Mouse (Mus musculus): Measurements from ENCODE around the gene Mbnl2. TPM values are rescaled to one million over a fixed set of nuclear protein-coding genes. Genes with fewer than 3 reads are reported as not detected.
"Not testable (repeated sequence)": the region's sequence is repeated elsewhere in the genome, so short reads cannot be mapped to it uniquely, and the experiment has no call there.

Mbnl2 gene
- polyA plus RNA-seq, 1 experiment from 2014 or later, result 25.4 TPM

- no peaks in the 10 kb centered on the region for H3K9me3 ChIP-seq (ENCODE audit: control insufficient read depth, low read length)
- H3K27me3 ChIP-seq (replicated peaks; ENCODE audit: control insufficient read depth, insufficient read depth, low read length), result no peaks in the 10 kb centered on the region
- WGBS, result 65% methylated on average over 10 of the region's 10 CpGs
- peaks cover 12% of the 10 kb centered on the region for H3K4me1 ChIP-seq (ENCODE audit: control insufficient read depth, insufficient read depth, low read depth, low read length)
- H3K4me3 ChIP-seq (ENCODE audit: low read length), result no peak overlapping the region
- H3K9ac ChIP-seq (ENCODE audit: low read depth, low read length), result no peak overlapping the region
- no peaks in the 10 kb centered on the region for H3K36me3 ChIP-seq (ENCODE audit: control insufficient read depth, insufficient read depth, low read length)
- no peak overlapping the region for H3K4me2 ChIP-seq (ENCODE audit: low read length)
- peak; percentile 43; the same call in 1 of the 2 replicates for ATAC-seq
- H3K27ac ChIP-seq (ENCODE audit: low read depth, low read length), result peak overlapping the region; percentile 60; the same call in 1 of the 2 replicates
Observed at GRCm38 (mm10) chr14:120355742-120356440, 80.4 kb downstream of the Mbnl2 start.

- no peaks in the 10 kb centered on the region for H3K27me3 ChIP-seq (replicated peaks; ENCODE audit: control insufficient read depth, insufficient read depth, low read length)
- ATAC-seq, result no peak
- no peaks in the 10 kb centered on the region for H3K36me3 ChIP-seq (ENCODE audit: control insufficient read depth, insufficient read depth, low read length)
- peaks cover 12% of the 10 kb centered on the region for H3K4me1 ChIP-seq (ENCODE audit: control insufficient read depth, insufficient read depth, low read depth, low read length)
- no peak overlapping the region for H3K27ac ChIP-seq (ENCODE audit: low read depth, low read length)
- no peak overlapping the region for H3K9ac ChIP-seq (ENCODE audit: low read depth, low read length)
- no peaks in the 10 kb centered on the region for H3K9me3 ChIP-seq (ENCODE audit: control insufficient read depth, low read length)
- WGBS, result 98% methylated on average over 18 of the region's 19 CpGs
- no peak overlapping the region for H3K4me3 ChIP-seq (ENCODE audit: low read length)
- no peak overlapping the region for H3K4me2 ChIP-seq (ENCODE audit: low read length)
Observed at GRCm38 (mm10) chr14:120357321-120358070, 82.0 kb downstream of the Mbnl2 start.

- H3K36me3 ChIP-seq (ENCODE audit: control insufficient read depth, insufficient read depth, low read length); H3K27me3 ChIP-seq (replicated peaks; ENCODE audit: control insufficient read depth, insufficient read depth, low read length); H3K9ac ChIP-seq (ENCODE audit: low read depth, low read length); H3K4me2 ChIP-seq (ENCODE audit: low read length); H3K4me3 ChIP-seq (ENCODE audit: low read length); ATAC-seq; H3K27ac ChIP-seq (ENCODE audit: low read depth, low read length); H3K9me3 ChIP-seq (ENCODE audit: control insufficient read depth, low read length): not testable (repeated sequence)
- peaks cover 12% of the 10 kb centered on the region for H3K4me1 ChIP-seq (ENCODE audit: control insufficient read depth, insufficient read depth, low read depth, low read length)
- 97% methylated on average over 8 of the region's 8 CpGs for WGBS
Observed at GRCm38 (mm10) chr14:120359608-120360007, 84.1 kb downstream of the Mbnl2 start.

- WGBS, result 75% methylated on average over 6 of the region's 6 CpGs
- ATAC-seq, result no peak
- Histone ChIP-seq H3K4me2 (ENCODE audit: low read length) (no peak overlapping the region), H3K4me1 (ENCODE audit: control insufficient read depth, insufficient read depth, low read depth, low read length) (0 out of 2 replicates have a peak, but pooled peaks cover under 1% of the 10 kb centered on the region), H3K36me3 (ENCODE audit: control insufficient read depth, insufficient read depth, low read length) (no peaks in the 10 kb centered on the region), H3K4me3 (ENCODE audit: low read length) (no peak overlapping the region), H3K27me3 (replicated peaks; ENCODE audit: control insufficient read depth, insufficient read depth, low read length) (no peaks in the 10 kb centered on the region), H3K9me3 (ENCODE audit: control insufficient read depth, low read length) (no peaks in the 10 kb centered on the region), H3K27ac (ENCODE audit: low read depth, low read length) (no peak overlapping the region), H3K9ac (ENCODE audit: low read depth, low read length) (no peak overlapping the region)
Observed at GRCm38 (mm10) chr14:120361121-120361520, 85.7 kb downstream of the Mbnl2 start.

- no peaks in the 10 kb centered on the region for H3K36me3 ChIP-seq (ENCODE audit: control insufficient read depth, insufficient read depth, low read length)
- no peaks in the 10 kb centered on the region for H3K4me1 ChIP-seq (ENCODE audit: control insufficient read depth, insufficient read depth, low read depth, low read length)
- 0 out of 2 replicates have a peak, but pooled peaks have one; percentile 40 for ATAC-seq
- no peaks in the 10 kb centered on the region for H3K9me3 ChIP-seq (ENCODE audit: control insufficient read depth, low read length)
- WGBS, result 52% methylated on average over 8 of the region's 8 CpGs
- H3K4me3 ChIP-seq (ENCODE audit: low read length), result no peak overlapping the region
- no peak overlapping the region for H3K27ac ChIP-seq (ENCODE audit: low read depth, low read length)
- H3K4me2 ChIP-seq (ENCODE audit: low read length), result no peak overlapping the region
- H3K27me3 ChIP-seq (replicated peaks; ENCODE audit: control insufficient read depth, insufficient read depth, low read length), result no peaks in the 10 kb centered on the region
- no peak overlapping the region for H3K9ac ChIP-seq (ENCODE audit: low read depth, low read length)
Observed at GRCm38 (mm10) chr14:120362409-120362992, 87.0 kb downstream of the Mbnl2 start.

GRCm38 (mm10) chr14:120363090-120363818 is 87.8 kb downstream of the Mbnl2 start:
- WGBS, result 67% methylated on average over 8 of the region's 8 CpGs
- no peak overlapping the region for H3K4me3 ChIP-seq (ENCODE audit: low read length)

GRCm38 (mm10) chr14:120365088-120365487 is 89.6 kb downstream of the Mbnl2 start:
- Histone ChIP-seq H3K4me3 (ENCODE audit: low read length) (no peak overlapping the region), H3K4me1 (ENCODE audit: control insufficient read depth, insufficient read depth, low read depth, low read length) (no peaks in the 10 kb centered on the region), H3K36me3 (ENCODE audit: control insufficient read depth, insufficient read depth, low read length) (no peaks in the 10 kb centered on the region), H3K4me2 (ENCODE audit: low read length) (no peak overlapping the region), H3K27me3 (replicated peaks; ENCODE audit: control insufficient read depth, insufficient read depth, low read length) (no peaks in the 10 kb centered on the region), H3K9ac (ENCODE audit: low read depth, low read length) (no peak overlapping the region), H3K27ac (ENCODE audit: low read depth, low read length) (no peak overlapping the region), H3K9me3 (ENCODE audit: control insufficient read depth, low read length) (no peaks in the 10 kb centered on the region)
- 93% methylated on average over 4 of the region's 4 CpGs for WGBS
- no peak for ATAC-seq

More at GRCm38 (mm10) chr14:120363090-120363818, 87.8 kb downstream of the Mbnl2 start:
- Histone ChIP-seq H3K4me1 (ENCODE audit: control insufficient read depth, insufficient read depth, low read depth, low read length) (no peaks in the 10 kb centered on the region), H3K27me3 (replicated peaks; ENCODE audit: control insufficient read depth, insufficient read depth, low read length) (no peaks in the 10 kb centered on the region), H3K36me3 (ENCODE audit: control insufficient read depth, insufficient read depth, low read length) (no peaks in the 10 kb centered on the region), H3K9ac (ENCODE audit: low read depth, low read length) (no peak overlapping the region), H3K4me2 (ENCODE audit: low read length) (no peak overlapping the region), H3K27ac (ENCODE audit: low read depth, low read length) (no peak overlapping the region), H3K9me3 (ENCODE audit: control insufficient read depth, low read length) (no peaks in the 10 kb centered on the region)
- ATAC-seq, result no peak

- ATAC-seq, result no peak
- Histone ChIP-seq H3K4me2 (ENCODE audit: low read length) (no peak overlapping the region), H3K27me3 (replicated peaks; ENCODE audit: control insufficient read depth, insufficient read depth, low read length) (no peaks in the 10 kb centered on the region), H3K27ac (ENCODE audit: low read depth, low read length) (no peak overlapping the region), H3K9me3 (ENCODE audit: control insufficient read depth, low read length) (no peaks in the 10 kb centered on the region), H3K9ac (ENCODE audit: low read depth, low read length) (no peak overlapping the region), H3K4me3 (ENCODE audit: low read length) (no peak overlapping the region), H3K36me3 (ENCODE audit: control insufficient read depth, insufficient read depth, low read length) (no peaks in the 10 kb centered on the region), H3K4me1 (ENCODE audit: control insufficient read depth, insufficient read depth, low read depth, low read length) (no peaks in the 10 kb centered on the region)
- 94% methylated on average over 8 of the region's 8 CpGs for WGBS
Observed at GRCm38 (mm10) chr14:120366962-120367361, 91.5 kb downstream of the Mbnl2 start.

Data from hindbrain, embryonic 16.5 days (tissue).